Mouse (Mus musculus): ENCODE results near the gene Dgki. TPM values are rescaled to one million over a fixed set of nuclear protein-coding genes. Genes with fewer than 3 reads are reported as not detected.

Dgki gene
- total RNA-seq, 2 experiments from 2014 or later, result 1.1 TPM; not detected in 1

DNA sequence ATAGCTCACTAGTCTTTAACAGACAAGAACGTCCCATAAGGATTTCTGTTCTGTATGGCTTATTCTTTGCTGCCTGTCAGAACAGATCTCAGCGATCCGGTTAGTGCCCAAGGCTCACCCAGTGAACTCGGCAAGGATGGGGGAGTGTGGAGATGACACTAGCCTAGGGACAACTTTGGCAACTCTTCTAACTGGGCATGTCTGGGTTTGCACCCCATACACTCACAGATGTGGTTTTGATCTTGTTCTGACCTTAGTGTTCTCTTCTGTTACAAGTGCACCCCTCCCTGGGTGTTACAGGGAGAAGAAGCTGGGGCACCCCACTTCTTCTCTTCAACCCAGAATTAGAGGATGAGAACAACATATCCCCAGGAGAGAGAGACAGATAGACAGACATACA lies 1.0 kb downstream of the Dgki start:
- no peak for ATAC-seq (replicated peaks; ENCODE audit: low FRiP score, poor library complexity, severe bottlenecking)

DNA sequence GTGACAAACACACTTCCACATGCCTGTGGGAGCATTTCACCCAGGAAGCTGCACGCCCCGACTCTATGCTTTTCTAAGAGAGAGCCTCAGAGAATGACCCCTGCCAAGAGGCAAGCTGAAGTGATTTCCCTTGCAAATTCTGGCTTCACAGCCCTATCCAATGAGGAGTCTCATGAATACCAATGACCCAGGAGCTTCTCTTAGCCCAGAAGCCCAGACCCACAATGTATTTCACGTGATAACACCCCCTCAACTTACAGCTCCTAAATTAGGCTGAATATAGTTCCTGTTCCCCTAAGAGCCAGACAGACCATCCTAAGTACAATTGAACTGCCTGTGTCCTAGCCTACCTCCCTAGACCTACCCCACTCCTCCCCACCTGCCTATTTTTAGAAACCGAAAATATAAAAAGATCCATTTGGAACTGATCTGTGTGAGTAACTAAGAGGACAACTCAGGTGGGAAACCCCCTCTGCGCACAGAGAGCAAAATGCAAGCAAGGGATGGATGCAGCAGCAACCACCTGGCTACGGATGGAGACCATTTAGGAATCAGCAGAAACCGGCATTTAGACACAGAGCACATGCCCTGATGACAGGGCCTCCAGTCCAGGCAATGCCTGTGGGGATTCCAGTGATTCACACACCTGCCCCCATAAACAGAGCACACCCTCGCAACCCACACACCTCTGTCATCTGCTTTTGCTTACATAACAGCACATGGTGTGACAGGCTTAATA lies 2.1 kb downstream of the Dgki start:
- ATAC-seq (replicated peaks; ENCODE audit: low FRiP score, poor library complexity, severe bottlenecking), result no peak

DNA sequence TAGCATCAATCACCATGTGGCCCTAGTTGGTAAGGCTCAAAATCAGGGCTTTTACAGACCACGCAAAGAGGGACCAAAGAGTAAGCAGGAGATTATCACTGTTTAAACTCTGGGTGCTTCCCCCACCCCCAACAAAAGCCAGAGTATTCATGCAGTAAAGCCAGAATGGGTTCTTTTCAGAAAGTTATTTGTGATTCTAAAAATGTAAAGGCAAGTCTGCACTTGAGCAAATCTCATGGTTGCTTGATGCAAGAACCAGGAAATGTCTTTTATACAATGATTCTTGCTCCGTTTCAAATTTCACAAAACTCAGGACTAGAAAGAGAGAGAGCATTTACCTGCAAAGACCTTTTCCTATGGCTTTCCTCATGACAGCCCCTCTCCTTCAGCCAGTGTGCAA lies 7.9 kb downstream of the Dgki start:
- ATAC-seq (replicated peaks; ENCODE audit: low FRiP score, poor library complexity, severe bottlenecking), result no peak

DNA sequence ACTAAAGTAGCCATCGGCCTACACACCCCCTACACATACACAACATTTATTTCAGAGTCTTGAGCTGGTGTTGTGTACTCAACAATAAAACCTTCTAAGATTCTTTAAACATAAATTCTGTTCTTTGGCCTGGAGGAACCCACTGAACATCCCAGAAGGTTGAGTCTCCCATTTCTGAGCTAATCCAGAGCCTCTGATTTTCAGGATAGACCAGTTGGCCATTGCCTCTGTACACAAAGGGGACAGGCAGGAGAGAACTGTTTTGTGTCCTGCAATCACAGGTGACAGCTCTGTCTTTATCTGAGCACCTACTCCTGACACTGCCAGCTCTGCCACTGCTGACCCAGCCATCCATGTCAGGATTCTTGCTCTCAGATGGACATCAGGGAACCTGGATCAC lies 8.8 kb downstream of the Dgki start:
- ATAC-seq (replicated peaks; ENCODE audit: low FRiP score, poor library complexity, severe bottlenecking), result no peak

DNA sequence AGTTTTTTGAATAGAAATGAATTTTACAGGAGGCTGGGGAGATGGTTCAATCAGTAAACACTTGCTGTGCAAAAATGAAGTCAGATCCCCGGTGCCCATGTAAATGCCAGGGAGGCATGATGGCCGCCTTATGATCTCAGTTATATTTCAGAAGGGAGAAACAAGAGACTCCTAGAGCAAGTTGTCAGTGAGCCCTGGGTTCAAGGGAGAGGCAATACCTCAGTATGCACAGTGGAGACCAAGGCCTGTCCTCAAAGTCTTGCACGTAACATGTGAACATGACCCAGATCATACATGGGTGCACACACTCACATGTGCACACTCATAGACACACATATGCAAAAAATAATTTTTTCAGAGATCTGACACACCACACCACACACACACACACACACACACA lies 9.3 kb downstream of the Dgki start:
- ATAC-seq (replicated peaks; ENCODE audit: low FRiP score, poor library complexity, severe bottlenecking), result no peak

DNA sequence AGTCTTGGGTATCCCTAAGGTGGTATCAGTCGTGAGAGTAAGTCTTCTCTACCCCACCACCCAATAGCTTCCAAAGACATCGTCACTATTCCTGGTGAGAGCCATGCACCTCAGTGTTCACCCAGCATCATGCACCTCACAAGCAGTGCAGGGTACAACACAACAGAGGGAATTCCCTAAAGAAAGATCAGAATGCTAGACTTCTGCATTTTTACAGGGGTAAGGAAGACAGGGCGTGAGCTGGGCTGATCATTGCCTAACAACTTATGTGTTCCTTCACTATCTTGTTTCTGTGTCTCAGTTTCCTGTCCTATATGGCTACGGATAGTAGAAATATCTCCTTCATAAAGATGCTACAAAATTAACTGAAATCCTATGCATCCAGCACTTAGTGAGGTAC lies 13.8 kb downstream of the Dgki start:
- ATAC-seq (replicated peaks; ENCODE audit: low FRiP score, poor library complexity, severe bottlenecking), result no peak

DNA sequence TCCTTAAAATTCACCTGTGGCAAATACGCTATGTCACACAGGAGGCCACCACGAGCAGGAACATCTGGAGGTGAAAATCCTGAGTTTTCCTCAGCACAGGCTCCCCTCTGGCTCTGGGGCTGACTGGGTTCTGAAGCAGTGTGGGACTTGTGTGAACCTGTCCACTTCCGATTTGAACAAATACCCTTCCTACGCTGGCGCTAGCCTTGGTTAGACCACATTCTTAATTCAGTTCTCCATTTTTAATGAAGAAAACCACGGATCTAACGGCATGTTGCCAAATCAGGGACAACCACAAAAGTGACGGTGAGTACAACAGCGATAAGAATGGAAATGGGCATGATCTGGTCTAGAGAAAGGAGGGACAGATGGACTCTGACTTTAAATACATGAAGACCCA lies 15.1 kb downstream of the Dgki start:
- ATAC-seq (replicated peaks; ENCODE audit: low FRiP score, poor library complexity, severe bottlenecking), result no peak

DNA sequence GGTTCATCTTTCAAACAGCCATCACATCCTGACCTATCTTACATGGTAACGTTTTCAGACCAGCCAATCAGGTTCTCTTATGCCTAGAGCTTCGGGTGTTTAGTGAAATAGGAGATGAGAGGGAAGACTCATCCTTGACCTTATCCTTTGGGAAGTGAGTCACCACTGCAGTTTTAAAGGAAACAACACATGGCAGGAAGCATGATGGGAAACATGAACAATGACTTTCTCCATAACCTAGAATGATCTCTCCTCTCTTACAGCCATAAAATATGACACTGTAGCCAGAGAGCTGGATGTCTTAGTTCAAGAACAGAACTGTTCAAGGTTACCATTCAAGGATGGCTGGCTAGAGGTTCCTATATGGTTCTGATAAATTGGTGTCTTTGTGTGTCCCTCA lies 16.6 kb downstream of the Dgki start:
- ATAC-seq (replicated peaks; ENCODE audit: low FRiP score, poor library complexity, severe bottlenecking), result no peak

DNA sequence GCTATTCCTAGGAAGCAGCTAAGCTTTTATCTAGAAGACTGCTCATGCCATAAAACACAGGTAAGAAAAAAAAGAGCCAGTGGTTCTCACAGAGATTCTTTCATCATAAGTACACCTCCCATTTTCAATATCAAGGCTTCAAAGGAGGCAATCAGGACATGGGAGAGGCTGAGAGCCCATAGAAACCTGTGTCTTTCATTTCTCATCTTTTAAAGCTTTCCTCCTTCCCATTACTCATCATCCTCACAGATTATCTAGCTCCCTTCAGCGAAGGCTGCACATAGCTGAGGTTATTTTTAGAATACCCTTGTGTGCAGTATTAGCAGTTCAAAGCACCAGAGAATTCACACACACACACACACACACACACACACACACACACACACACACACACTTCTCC lies 17.3 kb downstream of the Dgki start:
- no peak for ATAC-seq (replicated peaks; ENCODE audit: low FRiP score, poor library complexity, severe bottlenecking)

DNA sequence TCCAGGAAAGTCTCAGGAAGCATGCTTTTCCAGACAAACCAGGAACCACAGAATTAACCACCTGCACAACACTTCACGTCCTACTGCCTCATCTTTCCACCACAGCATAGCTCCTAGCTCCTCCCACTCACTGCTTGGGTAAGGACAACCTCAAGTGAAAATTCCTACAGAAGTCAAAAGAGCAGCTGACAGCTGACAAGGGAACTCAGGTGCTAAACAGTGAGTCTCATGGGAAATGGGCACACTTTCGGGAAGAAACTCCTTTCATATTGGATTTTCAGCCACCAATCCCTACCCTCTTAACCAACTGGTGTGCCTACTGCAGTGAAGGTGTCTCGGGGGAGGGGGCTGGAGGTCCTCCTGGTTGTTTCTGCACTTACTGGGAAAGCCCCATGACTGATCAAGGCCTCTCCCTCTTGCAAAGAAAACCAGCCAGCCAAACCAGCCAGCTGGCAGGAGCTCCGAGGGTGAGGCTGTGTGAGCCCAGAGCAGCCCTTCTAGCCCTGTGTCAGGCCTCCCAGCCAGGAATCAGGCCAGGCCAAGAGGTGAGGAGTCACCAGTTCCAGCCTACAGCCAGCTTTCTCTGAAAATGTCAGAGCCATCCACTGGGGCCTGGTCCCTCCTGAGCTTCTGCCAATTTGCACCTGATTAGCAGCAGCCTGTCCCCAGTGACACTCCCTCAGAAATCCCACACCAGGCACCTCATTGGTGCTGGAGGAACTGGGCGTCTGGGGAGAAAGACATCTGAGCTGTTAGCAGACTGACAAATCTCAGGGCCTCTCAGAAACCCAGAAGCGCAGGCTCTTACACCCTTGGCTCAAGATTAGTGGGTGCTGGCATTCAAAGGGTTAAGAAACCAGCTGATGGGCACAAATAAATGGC lies 22.9 kb downstream of the Dgki start:
- no peak for ATAC-seq (replicated peaks; ENCODE audit: low FRiP score, poor library complexity, severe bottlenecking)

DNA sequence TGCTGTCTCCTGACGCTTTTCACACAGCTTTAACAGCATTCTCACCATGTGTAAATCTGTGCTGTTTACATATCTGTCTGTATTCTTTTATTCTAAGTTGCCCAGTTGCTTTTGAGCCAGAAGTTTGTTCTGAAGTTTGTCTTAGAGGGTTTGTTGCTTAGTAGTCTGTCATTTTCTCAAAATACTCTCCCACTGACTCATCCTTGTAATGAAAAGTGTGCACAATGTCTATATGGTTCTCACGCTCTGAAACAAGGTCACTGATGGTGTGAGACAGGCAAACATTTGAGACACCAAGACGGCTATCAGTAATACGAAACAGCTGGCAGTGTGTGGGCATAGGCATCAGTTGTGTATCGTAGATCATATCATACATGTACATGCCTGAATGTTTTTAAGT lies 23.8 kb downstream of the Dgki start:
- no peak for ATAC-seq (replicated peaks; ENCODE audit: low FRiP score, poor library complexity, severe bottlenecking)

DNA sequence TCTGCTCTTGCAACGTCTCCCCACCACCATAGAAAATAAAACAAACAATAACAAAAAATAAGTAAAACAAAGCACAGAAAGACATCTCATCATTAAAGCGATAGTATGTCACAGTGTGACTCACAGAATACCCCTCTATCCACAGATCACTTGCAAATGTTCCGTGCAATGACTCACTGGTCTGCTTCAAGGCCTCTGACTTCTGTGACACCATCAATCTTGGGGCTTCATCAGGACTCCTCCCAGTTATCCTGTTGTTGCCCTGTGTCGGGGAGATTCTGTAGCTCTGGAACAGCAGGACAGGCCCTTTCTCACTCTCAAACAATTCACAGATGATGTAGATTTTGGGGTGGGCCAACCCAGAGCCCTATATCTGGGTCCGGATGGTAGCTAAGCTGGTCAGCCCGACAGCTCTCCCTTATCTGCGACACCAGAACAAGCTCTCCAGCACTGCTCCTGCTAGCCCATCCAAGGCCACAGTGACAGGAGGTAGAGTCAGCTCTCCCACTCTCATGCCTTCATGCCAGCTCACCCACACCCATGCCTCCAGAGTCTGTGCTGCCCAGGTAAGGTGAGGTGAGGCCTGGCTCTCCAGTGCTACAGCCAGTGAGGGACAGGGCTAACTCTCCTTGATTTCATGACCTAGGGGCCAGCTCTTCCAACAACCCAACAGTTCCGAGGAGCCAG lies 28.9 kb downstream of the Dgki start:
- ATAC-seq (replicated peaks; ENCODE audit: low FRiP score, poor library complexity, severe bottlenecking), result no peak

DNA sequence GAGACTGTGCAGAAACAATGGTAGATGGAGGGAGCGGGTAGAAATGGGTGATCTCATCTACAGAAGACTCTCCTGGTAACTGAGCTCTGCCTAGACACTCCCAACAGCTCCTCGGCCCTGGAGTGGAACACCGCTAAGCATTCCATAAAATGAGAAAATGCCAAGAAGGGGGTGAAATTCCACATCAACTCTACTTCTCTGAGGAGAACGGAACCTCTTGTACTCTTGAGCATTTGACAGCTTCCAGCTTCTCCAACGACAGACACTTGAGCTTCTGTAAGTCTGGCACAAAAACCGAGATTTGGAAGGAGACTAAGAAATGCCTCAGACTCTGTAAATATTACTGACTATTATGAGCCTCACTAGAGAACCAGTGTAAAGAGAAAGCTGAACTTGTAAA lies 31.4 kb downstream of the Dgki start:
- ATAC-seq (replicated peaks; ENCODE audit: low FRiP score, poor library complexity, severe bottlenecking), result no peak

DNA sequence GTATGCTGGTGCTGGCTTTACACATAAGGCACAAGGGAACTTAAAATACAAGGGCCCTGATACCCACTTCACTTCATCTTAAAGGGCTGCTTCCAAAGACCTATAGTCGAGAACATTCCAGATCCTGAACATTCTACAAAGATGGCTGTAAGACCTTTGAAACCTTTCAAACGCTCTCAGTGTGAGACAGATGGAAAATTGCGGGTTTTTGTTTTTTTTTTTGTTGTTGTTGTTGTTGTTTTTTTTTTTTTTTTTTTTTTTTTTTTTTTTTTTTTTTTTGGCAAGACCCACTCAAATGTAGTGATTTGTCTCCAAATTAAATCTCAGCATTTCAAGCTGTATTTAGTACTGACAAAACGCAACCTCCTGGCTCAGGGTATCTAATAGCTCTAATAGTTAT lies 32.0 kb downstream of the Dgki start:
- ATAC-seq (replicated peaks; ENCODE audit: low FRiP score, poor library complexity, severe bottlenecking), result no peak

DNA sequence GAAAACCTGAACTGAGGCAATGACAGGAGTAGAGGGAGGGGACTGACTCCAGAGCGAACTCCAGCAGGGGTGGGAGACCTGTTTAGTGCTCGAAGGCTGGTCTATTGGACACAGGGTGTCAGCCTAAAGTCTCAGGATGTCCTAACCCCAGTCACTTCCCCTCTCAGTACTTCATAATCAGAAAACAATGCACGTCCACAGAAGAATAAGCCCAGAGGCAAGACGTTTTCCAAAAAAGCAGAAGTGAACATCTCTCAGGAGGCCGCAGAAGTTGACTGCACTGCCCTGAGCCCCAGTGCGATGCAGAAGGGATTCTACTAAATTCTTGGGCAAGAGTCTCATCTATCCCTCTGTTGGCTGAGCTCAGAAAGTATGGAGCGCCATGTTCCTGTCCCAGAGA lies 37.5 kb downstream of the Dgki start:
- no peak for ATAC-seq (replicated peaks; ENCODE audit: low FRiP score, poor library complexity, severe bottlenecking)

DNA sequence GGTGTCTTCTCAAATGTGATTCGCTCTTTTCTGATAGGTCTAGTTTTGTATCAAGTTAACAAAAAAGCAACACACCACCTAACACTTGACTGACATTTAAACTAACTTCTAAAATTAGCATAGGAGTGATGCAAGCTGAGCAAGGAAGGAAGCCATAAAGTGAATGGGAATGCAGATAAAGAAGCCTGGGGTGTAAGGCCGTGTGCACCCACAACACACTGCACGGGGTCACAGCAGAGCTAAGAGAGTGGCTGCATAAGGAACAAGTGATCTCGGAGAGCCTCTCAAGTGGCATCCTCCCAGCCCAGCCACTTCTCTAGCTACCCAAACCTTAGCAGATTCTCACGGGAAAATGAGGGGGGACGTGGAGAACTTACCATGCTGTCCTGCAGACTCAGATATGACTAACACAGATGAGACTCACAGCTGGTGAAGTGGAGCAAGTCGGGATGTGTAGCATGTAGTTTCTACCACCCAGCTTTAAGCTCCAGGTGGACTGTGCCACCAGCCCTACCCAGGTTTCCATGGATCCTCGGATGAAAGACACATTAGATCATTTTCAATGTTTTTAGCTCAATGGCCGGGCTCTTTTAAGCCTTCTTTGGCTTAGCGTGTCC lies 38.6 kb downstream of the Dgki start:
- ATAC-seq (replicated peaks; ENCODE audit: low FRiP score, poor library complexity, severe bottlenecking), result no peak

DNA sequence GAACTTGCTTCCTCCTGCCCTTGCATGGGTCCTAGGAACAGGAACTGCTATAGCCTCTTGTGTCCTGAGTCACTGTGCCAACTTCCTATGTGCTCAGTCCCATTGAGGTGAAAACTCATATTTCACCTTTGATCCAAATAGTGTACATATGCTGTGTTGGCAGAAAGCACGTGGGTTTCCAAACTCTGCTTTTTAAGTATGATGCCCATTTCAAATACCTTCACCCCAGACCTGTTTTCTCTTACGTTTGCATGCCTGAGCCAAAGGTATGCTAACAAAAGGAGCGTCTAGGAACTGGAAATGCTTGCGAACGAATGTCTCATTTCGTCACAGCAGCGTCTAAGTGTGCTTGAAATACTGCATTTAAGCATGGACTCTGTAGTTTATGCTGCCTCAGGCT lies 41.3 kb downstream of the Dgki start:
- no peak for ATAC-seq (replicated peaks; ENCODE audit: low FRiP score, poor library complexity, severe bottlenecking)

DNA sequence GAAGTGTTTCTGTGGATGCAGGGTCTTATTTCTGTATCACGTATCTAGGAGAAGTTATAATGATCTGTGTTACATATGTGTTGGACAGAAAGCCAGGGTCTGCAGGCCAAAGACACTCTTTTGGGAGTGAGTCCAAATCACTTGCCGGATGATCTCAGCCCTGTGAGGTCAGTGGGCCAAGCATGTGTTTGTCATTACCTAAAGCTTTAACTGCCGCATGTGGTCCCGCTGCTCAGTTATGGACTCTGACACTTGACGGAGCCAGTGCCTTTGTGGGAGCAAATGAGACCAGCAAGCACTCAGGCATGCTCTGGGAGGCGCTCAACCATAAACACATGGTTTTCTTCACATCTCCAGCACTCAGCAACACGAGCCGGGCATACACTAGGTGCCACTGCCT lies 45.8 kb downstream of the Dgki start:
- no peak for ATAC-seq (replicated peaks; ENCODE audit: low FRiP score, poor library complexity, severe bottlenecking)

DNA sequence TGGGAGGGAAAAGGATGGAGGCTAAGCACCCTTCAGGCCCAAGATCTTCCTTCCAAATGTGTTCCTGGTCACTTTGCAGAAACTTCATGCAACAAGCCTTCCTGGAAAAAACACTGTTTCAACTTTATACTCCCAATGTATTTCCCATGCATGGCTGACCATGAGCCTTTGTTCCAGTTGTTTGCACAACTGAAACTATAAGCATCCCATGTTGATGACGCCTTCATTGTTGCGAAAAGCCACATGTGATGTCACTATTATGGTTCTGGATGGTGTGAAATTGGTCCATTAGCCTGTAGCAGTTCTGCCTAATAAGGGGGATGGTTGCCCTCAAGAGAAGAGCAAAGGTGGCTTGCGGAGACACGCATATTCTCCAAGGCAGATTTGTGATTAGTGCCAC lies 47.4 kb downstream of the Dgki start:
- no peak for ATAC-seq (replicated peaks; ENCODE audit: low FRiP score, poor library complexity, severe bottlenecking)

DNA sequence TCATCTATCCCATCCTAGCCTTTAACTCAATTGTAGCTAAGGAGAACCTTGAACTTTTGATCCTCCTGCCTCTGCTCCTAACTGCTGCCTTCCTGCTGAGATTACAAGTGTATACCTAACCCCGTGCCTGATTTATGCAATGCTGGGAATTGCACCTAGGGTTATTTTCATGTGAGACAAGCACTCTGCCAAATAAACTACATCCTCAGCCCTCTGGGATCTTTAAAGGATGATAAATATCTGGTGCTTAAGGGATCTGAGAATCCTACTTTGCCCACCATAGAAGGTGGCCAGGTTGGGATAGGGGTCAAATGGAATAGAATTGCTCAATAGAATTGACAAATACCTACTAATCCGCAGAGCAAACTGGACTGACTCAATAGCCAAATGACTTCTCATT lies 49.3 kb downstream of the Dgki start:
- no peak for ATAC-seq (replicated peaks; ENCODE audit: low FRiP score, poor library complexity, severe bottlenecking)
